Mouse (Mus musculus): ENCODE data around the gene Akt1s1. TPM values are rescaled to one million over a fixed set of nuclear protein-coding genes. Genes with fewer than 3 reads are reported as not detected.

Gene Akt1s1
- total and polyA plus RNA-seq, 2 experiments, result 23.9 to 93.9 TPM

DNA sequence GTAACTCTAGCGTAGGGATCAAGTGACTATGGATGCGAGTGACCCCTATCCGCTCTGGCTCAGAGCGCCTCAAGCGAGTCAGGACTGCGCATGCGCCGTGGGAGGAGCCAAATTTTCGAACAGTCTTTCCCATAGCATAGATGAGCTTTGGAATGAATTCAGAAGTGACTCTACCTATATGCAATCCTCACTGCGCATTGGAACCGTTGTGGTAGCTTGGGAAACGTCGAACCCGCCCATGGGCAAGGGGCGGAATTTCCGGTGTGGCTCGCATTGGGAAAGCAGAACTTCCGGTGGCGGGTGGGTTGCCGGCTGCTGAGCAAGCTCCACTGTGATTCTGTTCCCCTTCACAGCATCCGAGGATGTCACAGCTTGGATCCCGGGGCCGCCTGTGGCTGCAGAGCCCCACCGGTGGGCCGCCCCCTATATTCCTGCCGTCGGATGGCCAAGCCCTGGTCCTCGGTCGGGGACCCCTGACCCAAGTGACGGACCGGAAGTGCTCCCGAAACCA lies 8.3 kb downstream of the Akt1s1 start, which contains the start of gene Pnkp:
TSS of gene Pnkp (plus strand) at position 98 of the 511 bp plus-strand sequence.
- Histone ChIP-seq H3K27ac (replicated peaks; ENCODE audit: insufficient read depth, low read depth, low read length) (peak within 1 kb of the TSS; percentile 68), H3K4me1 (ENCODE audit: control insufficient read depth, insufficient read depth, low read length) (peaks cover 14% of the 10 kb centered on the region), H3K27me3 (ENCODE audit: control insufficient read depth, insufficient read depth, low read length) (no peaks in the 10 kb centered on the region), H3K79me2 (ENCODE audit: control insufficient read depth, insufficient read depth, low read length) (no peaks in the 10 kb centered on the region; the same call in 1 of the 2 replicates), H3K9ac (ENCODE audit: low read depth, low read length) (peak within 1 kb of the TSS; percentile 86), H3K36me3 (ENCODE audit: control insufficient read depth, insufficient read depth, low read length) (no peaks in the 10 kb centered on the region), H3K4me3 (ENCODE audit: insufficient read depth, low read depth, low read length) (peak within 1 kb of the TSS; percentile 87)
- TF ChIP-seq POLR2A (IDR thresholded peaks at IDR 0.05; ENCODE audit: extremely low read depth, insufficient read depth, low read length) (peak; percentile 47; the same call in 1 of the 2 replicates), CTCF (IDR thresholded peaks at IDR 0.05; ENCODE audit: low read depth, low read length) (no peak)
- under 1% methylated on average over 32 of the region's 32 CpGs for WGBS
- DNase-seq (ENCODE audit: extremely low read depth, low read depth, low spot score), result peak; percentile 69

DNA sequence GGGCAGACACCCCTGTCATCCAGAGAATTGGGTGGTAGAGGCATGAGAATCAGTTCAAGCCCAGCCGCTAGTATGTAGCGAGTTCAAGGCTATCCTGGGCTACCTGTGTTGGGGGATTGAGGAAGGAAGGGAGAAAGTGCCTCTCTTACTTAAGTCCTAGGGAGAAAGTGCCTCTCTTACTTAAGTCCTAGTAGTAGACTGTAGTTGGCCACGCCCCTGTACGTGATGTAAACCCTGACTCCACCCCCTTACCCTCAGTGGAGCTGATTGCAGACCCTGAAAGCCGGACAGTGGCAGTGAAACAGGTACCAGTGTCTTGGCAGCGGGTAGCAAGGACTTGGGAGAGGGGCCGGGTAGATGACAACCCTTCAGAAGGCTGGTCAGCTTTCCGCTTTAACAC lies 9.1 kb downstream of the Akt1s1 start:
- peak overlapping the region; percentile 16; the same call in 1 of the 2 replicates for H3K9ac ChIP-seq (ENCODE audit: low read depth, low read length)
- whole genome bisulfite sequencing, result 19% methylated on average over 8 of the region's 8 CpGs
- no peaks in the 10 kb centered on the region for H3K79me2 ChIP-seq (ENCODE audit: control insufficient read depth, insufficient read depth, low read length)
- DNase-seq (ENCODE audit: extremely low read depth, low read depth, low spot score), result peak; percentile 66
- H3K27ac ChIP-seq (replicated peaks; ENCODE audit: insufficient read depth, low read depth, low read length), result peak overlapping the region; percentile 14; the same call in 1 of the 2 replicates
- peaks cover 14% of the 10 kb centered on the region for H3K4me1 ChIP-seq (ENCODE audit: control insufficient read depth, insufficient read depth, low read length)
- no peaks in the 10 kb centered on the region for H3K36me3 ChIP-seq (ENCODE audit: control insufficient read depth, insufficient read depth, low read length)
- no peaks in the 10 kb centered on the region for H3K27me3 ChIP-seq (ENCODE audit: control insufficient read depth, insufficient read depth, low read length)
- H3K4me3 ChIP-seq (ENCODE audit: insufficient read depth, low read depth, low read length), result no peak overlapping the region; the same call in 1 of the 2 replicates
- no peak for TF ChIP-seq POLR2A (IDR thresholded peaks at IDR 0.05; ENCODE audit: extremely low read depth, insufficient read depth, low read length)
- no peak for TF ChIP-seq CTCF (IDR thresholded peaks at IDR 0.05; ENCODE audit: low read depth, low read length)

DNA sequence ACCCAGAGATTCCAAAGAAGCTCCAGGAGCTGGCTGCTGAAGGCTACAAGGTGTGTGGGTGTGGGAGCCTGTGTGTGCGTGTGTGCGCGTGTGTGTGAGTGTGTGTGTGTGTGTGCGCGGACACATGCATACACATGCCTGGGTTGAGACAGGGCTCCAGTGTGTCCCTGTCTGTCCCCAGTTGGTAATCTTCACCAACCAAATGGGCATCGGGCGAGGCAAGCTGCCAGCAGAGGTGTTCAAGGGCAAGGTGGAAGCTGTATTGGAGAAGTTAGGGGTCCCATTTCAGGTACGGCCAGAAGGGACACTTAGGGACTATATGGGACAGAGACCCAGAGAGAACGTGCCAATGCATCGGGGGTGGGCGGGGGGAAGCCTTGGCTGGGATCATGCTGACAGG lies 11.1 kb downstream of the Akt1s1 start:
- Histone ChIP-seq H3K4me3 (ENCODE audit: insufficient read depth, low read depth, low read length) (no peak overlapping the region), H3K4me1 (ENCODE audit: control insufficient read depth, insufficient read depth, low read length) (peaks cover 8% of the 10 kb centered on the region), H3K36me3 (ENCODE audit: control insufficient read depth, insufficient read depth, low read length) (no peaks in the 10 kb centered on the region), H3K79me2 (ENCODE audit: control insufficient read depth, insufficient read depth, low read length) (no peaks in the 10 kb centered on the region), H3K27ac (replicated peaks; ENCODE audit: insufficient read depth, low read depth, low read length) (no peak overlapping the region), H3K27me3 (ENCODE audit: control insufficient read depth, insufficient read depth, low read length) (no peaks in the 10 kb centered on the region), H3K9ac (ENCODE audit: low read depth, low read length) (no peak overlapping the region)
- TF ChIP-seq CTCF (IDR thresholded peaks at IDR 0.05; ENCODE audit: low read depth, low read length) (no peak), POLR2A (IDR thresholded peaks at IDR 0.05; ENCODE audit: extremely low read depth, insufficient read depth, low read length) (no peak)
- 92% methylated on average over 11 of the region's 11 CpGs for WGBS
- DNase-seq (ENCODE audit: extremely low read depth, low read depth, low spot score), result no peak

DNA sequence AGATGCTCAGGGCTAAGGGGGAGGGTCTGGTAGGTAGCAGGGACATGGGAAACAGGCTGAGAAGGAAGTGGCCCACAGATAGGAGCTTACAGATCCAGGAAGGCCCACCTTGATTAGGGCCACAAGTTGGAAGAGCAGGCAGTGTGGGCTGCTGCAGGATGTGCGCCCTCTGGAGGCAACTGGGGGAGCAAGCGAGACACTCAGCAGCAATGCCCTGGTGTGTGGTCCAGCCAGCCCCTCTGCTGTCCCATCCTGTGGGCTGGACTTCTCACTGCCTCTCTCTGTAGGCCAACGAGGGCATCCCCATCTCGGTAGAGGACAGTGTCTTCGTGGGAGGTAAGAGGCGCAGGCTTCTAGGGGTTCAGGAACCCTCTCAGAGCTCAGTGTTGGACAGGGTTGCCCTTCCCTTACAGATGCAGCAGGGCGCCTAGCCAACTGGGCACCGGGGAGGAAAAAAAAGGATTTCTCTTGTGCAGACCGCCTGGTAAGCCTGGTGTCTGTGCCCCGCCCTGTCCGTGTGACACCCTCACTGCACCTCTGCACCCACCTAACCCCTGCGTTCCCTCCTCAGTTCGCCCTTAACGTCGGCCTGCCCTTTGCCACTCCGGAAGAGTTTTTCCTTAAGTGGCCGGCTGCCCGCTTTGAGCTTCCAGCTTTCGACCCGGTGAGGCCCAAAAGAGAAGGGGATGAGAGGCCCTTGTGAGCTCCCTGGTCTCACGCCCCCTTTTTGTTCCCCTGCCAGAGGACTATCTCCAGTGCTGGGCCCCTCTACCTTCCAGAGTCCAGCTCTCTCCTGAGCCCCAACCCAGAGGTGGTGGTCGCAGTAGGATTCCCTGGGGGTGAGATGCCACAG lies 12.0 kb downstream of the Akt1s1 start:
- H3K27me3 ChIP-seq (ENCODE audit: control insufficient read depth, insufficient read depth, low read length), result no peaks in the 10 kb centered on the region
- H3K36me3 ChIP-seq (ENCODE audit: control insufficient read depth, insufficient read depth, low read length), result no peaks in the 10 kb centered on the region
- no peak for DNase-seq (ENCODE audit: extremely low read depth, low read depth, low spot score)
- no peak overlapping the region for H3K27ac ChIP-seq (replicated peaks; ENCODE audit: insufficient read depth, low read depth, low read length)
- H3K4me3 ChIP-seq (ENCODE audit: insufficient read depth, low read depth, low read length), result no peak overlapping the region
- no peak overlapping the region for H3K9ac ChIP-seq (ENCODE audit: low read depth, low read length)
- 61% methylated on average over 22 of the region's 22 CpGs for WGBS
- peaks cover 8% of the 10 kb centered on the region for H3K4me1 ChIP-seq (ENCODE audit: control insufficient read depth, insufficient read depth, low read length)
- peak; percentile 96 for TF ChIP-seq CTCF (IDR thresholded peaks at IDR 0.05; ENCODE audit: low read depth, low read length)
- no peak for TF ChIP-seq POLR2A (IDR thresholded peaks at IDR 0.05; ENCODE audit: extremely low read depth, insufficient read depth, low read length)
- H3K79me2 ChIP-seq (ENCODE audit: control insufficient read depth, insufficient read depth, low read length), result no peaks in the 10 kb centered on the region

DNA sequence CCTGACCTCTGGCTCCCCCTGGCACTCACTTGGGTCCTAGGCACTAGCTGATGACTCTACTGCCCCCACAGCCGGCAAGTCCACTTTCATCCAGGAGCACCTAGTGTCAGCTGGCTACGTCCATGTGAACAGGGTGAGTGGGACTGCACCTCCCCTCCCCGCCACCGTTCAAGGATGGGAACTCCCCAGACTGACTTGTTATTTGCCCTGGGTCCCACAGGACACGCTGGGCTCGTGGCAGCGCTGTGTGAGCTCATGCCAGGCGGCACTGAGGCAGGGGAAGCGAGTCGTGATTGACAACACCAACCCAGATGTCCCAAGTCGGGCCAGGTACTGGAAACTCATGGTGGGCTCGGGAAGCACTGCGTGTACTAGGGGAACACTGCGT lies 12.6 kb downstream of the Akt1s1 start:
- H3K4me1 ChIP-seq (ENCODE audit: control insufficient read depth, insufficient read depth, low read length), result peaks cover 6% of the 10 kb centered on the region; the same call in 1 of the 2 replicates
- no peak overlapping the region for H3K9ac ChIP-seq (ENCODE audit: low read depth, low read length)
- WGBS, result 87% methylated on average over 14 of the region's 14 CpGs
- DNase-seq (ENCODE audit: extremely low read depth, low read depth, low spot score), result no peak
- no peaks in the 10 kb centered on the region for H3K36me3 ChIP-seq (ENCODE audit: control insufficient read depth, insufficient read depth, low read length)
- H3K27me3 ChIP-seq (ENCODE audit: control insufficient read depth, insufficient read depth, low read length), result no peaks in the 10 kb centered on the region
- H3K79me2 ChIP-seq (ENCODE audit: control insufficient read depth, insufficient read depth, low read length), result no peaks in the 10 kb centered on the region; the same call in 1 of the 2 replicates
- no peak overlapping the region for H3K4me3 ChIP-seq (ENCODE audit: insufficient read depth, low read depth, low read length)
- TF ChIP-seq CTCF (IDR thresholded peaks at IDR 0.05; ENCODE audit: low read depth, low read length) (no peak), POLR2A (IDR thresholded peaks at IDR 0.05; ENCODE audit: extremely low read depth, insufficient read depth, low read length) (no peak)
- no peak overlapping the region for H3K27ac ChIP-seq (replicated peaks; ENCODE audit: insufficient read depth, low read depth, low read length)
